Mouse (Mus musculus) cerebellum, adult 2 months (tissue): ENCODE measurements around the gene Cd96. TPM values are rescaled to one million over a fixed set of nuclear protein-coding genes. Genes with fewer than 3 reads are reported as not detected.
A peak's percentile ranks its signal among the peaks of the same experiment; 100 is the strongest.

Experiments
- DNase-seq, 2 experiments: peaks; one replicate each; pipeline ENCODE4 v3.0.0; 2021
- H3K27ac ChIP-seq: fragments of 200-500 bp; 2 replicates; pipeline ENCODE4 v1.5.1; 2012; ENCODE audit warnings: low read length, control low read depth, inconsistent platforms; ENCODE audit not compliant: insufficient read depth
- H3K27me3 ChIP-seq: fragments of 200-500 bp; 2 replicates; pipeline ENCODE4 v1.6.1; 2012; ENCODE audit warnings: inconsistent platforms, mild to moderate bottlenecking, low read length, moderate library complexity; ENCODE audit not compliant: control insufficient read depth, insufficient read depth
- H3K4me1 ChIP-seq: fragments of 200-500 bp; 2 replicates; pipeline ENCODE4 v1.6.1; 2011; ENCODE audit warnings: low read length; ENCODE audit not compliant: control insufficient read depth, insufficient read depth
- H3K4me3 ChIP-seq: fragments of 200-500 bp; replicated peaks from 2 replicates; pipeline ENCODE3; 2011; ENCODE audit warnings: mild to moderate bottlenecking, low read depth, low read length, control low read depth; ENCODE audit not compliant: insufficient read depth
- CTCF ChIP-seq: fragments of 200-500 bp; IDR thresholded peaks from 2 replicates; pipeline ENCODE4 v1.5.1; 2011; ENCODE audit warnings: low read depth, mild to moderate bottlenecking, control low read depth, low read length, moderate library complexity, borderline replicate concordance; ENCODE audit not compliant: insufficient read depth
- POLR2A ChIP-seq: fragments of 200-500 bp; IDR thresholded peaks from 2 replicates; pipeline ENCODE4 v1.6.1; 2011; ENCODE audit warnings: low read length, control low read depth, borderline replicate concordance; ENCODE audit not compliant: insufficient read depth
- WGBS: fragments of 180-500 bp; shearing (Covaris S2); methylation state at CpG from one replicate; pipeline ENCODE4 v1.1.7; 2018; 5-methylcytosine and 5-hydroxymethylcytosine counted together
- polyA plus RNA-seq: library from polyadenylated mRNA; depleted of rRNA; stranded (reverse); fragments of >200 nt; gene quantifications from 2 replicates; pipeline ENCODE4 v1.2.3, GENCODE M21; 2012

Gene Cd96
- polyA plus RNA-seq, 1 experiment: 0.05 TPM

DNA sequence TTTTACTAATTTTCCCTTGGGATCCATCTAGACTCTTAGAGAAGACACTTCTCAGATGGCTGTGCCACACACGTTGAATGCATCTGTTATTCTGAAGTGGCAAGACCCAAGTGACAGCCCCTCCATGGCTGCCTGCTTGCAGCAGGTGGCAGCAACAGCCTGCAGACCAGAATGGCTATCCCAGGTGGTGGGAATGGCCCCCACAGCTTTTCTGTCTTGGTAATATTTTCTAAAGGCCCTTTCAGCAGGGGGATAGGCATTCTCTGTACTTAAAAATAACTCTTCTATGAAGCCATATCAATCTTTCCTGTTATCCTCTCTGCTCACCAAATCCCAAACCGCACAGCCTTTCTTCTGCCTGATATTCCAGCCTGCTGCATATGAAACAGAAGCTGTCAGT is 1.4 kb upstream of the Cd96 start:
- Histone ChIP-seq H3K4me1 (no peaks in the 10 kb centered on the region), H3K27ac (no peak overlapping the region), H3K4me3 (no peak overlapping the region), H3K27me3 (no peaks in the 10 kb centered on the region)
- DNase-seq: no peak
- WGBS: 23% methylated on average over 2 of the region's 2 CpGs
- TF ChIP-seq POLR2A (no peak), CTCF (peak; percentile 19; the same call in 1 of the 2 replicates)

DNA sequence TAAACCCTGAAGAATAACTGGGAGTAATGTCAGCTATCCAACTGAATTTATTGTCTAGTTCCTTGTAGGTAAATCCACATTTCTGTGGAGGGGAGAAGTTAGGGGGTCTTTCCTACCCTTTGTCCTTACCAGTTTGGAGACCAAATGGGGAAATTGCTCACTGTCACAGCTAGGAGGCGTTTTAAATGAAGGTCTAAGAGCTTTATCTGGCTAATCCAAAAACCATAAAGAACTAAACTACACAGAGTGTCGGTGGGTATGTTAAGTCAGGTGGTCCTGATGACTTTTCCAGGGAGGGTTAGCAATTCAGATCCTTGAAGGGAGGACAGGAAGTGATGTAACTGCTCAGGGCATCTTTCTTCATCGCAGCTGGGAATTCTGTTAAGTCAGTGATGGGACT is 556 bp upstream of the Cd96 start:
- no peak for DNase-seq
- no peak overlapping the region for H3K27ac ChIP-seq
- TF ChIP-seq POLR2A: no peak
- TF ChIP-seq CTCF: no peak
- H3K27me3 ChIP-seq: no peaks in the 10 kb centered on the region
- no peaks in the 10 kb centered on the region for H3K4me1 ChIP-seq
- WGBS: 78% methylated on average over 3 of the region's 3 CpGs
- H3K4me3 ChIP-seq: no peak overlapping the region

DNA sequence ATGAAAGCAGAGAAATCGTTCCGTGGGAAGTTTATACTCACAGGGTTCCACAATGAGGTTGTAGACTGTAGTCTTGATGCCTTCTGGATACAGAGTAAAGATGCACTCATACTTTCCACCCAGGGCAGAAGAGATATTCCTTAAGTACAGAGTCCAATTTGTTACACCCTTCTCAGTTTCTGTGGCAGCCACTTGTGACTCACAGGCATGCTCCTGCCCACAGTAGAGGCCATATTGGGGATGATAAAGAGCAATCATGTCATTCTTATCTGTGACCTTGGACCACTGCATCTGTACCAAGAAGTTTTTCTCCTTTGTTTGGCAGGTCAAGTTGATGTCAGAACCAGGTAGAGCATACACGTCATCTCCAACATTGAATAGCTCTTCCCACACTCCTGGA is 2.4 kb downstream of the Cd96 start:
- Histone ChIP-seq H3K27ac (no peak overlapping the region), H3K4me1 (no peaks in the 10 kb centered on the region), H3K4me3 (no peak overlapping the region), H3K27me3 (no peaks in the 10 kb centered on the region)
- DNase-seq: no peak
- no peak for TF ChIP-seq POLR2A
- no peak for TF ChIP-seq CTCF
- WGBS: 93% methylated on average over 3 of the region's 3 CpGs

DNA sequence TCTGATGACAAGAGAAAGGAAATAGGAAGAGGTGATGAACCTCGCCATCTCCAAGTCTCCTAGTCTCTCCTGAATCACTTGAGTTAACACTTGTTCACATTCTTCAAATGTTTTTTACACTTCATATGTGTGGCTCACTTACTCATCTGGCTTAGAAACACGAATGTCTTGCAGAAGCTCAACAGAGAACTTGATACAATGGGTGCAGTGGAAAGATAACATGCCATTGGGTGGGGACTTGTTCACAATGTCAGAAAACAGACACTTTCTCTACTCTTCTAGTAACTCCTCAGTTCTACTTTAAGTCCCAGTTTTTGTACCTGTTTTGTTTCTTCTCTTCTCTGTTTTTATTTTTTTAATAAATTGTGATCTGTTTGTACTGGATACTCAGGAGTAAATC is 5.3 kb downstream of the Cd96 start:
- no peak overlapping the region for H3K4me3 ChIP-seq
- H3K27ac ChIP-seq: no peak overlapping the region
- DNase-seq: no peak
- no peaks in the 10 kb centered on the region for H3K27me3 ChIP-seq
- no peaks in the 10 kb centered on the region for H3K4me1 ChIP-seq
- WGBS: 71% methylated on average over 2 of the region's 2 CpGs
- TF ChIP-seq CTCF: no peak
- no peak for TF ChIP-seq POLR2A

DNA sequence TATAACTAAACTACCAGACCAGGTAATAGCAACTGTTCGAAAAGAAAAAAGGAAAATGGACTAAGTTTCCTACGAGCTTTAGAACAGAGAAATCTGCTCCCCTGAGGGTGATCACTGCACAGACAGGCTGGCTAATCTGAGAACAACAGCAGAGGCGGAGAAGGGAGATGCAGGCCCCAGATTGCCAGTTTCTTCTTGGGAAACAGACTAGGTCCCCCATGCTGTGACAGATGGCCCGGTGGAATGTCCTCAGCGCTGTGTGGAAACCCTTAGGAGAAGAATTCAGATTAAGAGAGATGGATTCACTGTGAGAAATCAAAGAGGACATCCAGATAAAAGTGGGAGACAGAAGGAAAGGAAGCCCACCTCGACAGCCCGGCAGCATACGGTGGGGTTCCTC is 10.5 kb downstream of the Cd96 start:
- no peaks in the 10 kb centered on the region for H3K4me1 ChIP-seq
- peak in 1 of 2 experiments; percentile 5 for DNase-seq
- H3K27ac ChIP-seq: no peak overlapping the region
- no peaks in the 10 kb centered on the region for H3K27me3 ChIP-seq
- no peak overlapping the region for H3K4me3 ChIP-seq
- WGBS: 33% methylated on average over 8 of the region's 8 CpGs
- TF ChIP-seq POLR2A: no peak
- TF ChIP-seq CTCF: no peak

DNA sequence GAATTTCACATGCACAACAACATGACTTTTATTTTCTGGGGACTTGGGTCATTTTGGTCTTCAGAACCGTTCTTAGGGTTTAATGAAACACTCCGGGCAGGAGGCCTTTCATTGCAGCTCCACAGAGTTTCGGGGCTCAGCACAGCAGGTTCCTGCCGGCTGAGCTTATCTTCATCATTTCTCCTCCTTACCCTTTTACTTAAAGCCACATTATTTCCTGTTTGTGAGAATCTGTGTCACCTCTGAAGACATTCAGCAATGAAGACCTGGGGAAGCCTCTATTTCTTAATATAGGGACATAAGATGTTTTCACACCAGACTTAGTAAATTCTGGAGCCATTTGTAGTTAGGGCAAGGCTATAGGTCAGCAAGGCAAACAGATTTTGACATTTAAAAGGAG is 12.6 kb downstream of the Cd96 start:
- no peak overlapping the region for H3K27ac ChIP-seq
- WGBS: 87% methylated on average over 4 of the region's 4 CpGs
- H3K4me1 ChIP-seq: no peaks in the 10 kb centered on the region
- no peak for DNase-seq
- TF ChIP-seq POLR2A (no peak), CTCF (no peak)
- H3K4me3 ChIP-seq: no peak overlapping the region
- no peaks in the 10 kb centered on the region for H3K27me3 ChIP-seq

DNA sequence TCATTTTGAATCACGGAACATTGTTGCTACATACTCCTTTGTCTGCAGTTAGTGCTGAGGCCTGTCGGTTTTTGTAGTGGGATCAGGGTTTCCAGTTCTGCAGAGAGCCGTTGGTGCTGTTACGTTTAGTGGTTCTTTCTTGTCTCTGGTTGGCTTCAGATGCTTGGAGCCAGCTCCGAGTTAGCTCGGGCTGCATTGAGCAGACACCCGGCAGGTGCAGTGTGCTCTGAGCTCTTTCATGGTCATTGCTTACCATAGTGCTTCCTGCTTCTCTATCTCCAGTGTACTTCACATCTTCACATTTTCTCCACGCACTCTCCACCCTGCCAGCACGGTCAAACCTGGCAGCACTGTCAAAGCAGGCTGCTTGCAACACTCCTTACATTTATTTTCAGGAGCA is 15.6 kb downstream of the Cd96 start:
- 75% methylated on average over 9 of the region's 9 CpGs for WGBS
- no peaks in the 10 kb centered on the region for H3K4me1 ChIP-seq
- DNase-seq: no peak
- H3K27me3 ChIP-seq: no peaks in the 10 kb centered on the region
- TF ChIP-seq CTCF (no peak), POLR2A (no peak)
- H3K4me3 ChIP-seq: no peak overlapping the region
- H3K27ac ChIP-seq: no peak overlapping the region

DNA sequence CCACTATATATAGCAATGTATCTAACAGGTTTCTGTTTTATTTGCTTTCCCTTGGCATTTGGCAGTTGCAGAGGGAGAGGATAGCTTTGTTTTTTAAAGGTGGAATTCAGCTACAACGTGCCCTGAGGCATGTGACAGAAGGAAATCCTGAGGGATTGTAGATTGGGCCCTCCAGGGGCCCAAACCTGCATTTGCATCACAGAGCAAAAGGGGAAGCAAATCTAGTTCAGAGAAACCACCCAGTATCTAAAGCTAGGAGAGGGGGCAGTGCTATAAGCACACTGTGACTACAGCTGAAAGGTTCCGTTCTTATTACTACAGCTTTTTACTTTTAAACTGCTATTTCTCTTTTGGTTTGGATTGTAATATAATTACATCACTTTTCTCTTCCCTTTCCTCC is 18.3 kb downstream of the Cd96 start:
- Histone ChIP-seq H3K27me3 (no peaks in the 10 kb centered on the region), H3K4me1 (no peaks in the 10 kb centered on the region), H3K27ac (no peak overlapping the region), H3K4me3 (no peak overlapping the region)
- TF ChIP-seq POLR2A (no peak), CTCF (no peak)
- WGBS: 60% methylated on average over 2 of the region's 2 CpGs
- no peak for DNase-seq
